Mouse (Mus musculus) embryonic facial prominence, embryonic 13.5 days (tissue): ENCODE data around the gene T2. TPM values are rescaled to one million over a fixed set of nuclear protein-coding genes. Genes with fewer than 3 reads are reported as not detected.
A peak's percentile ranks its signal among the peaks of the same experiment; 100 is the strongest.

Experiments used
- ATAC-seq: fragments of 200-750 bp; cut with Nextera tagmentation; 2 replicates; pipeline ENCODE4 v1.8.0; 2017; ENCODE audit warnings: low read depth; ENCODE audit not compliant: insufficient number of reproducible peaks, insufficient read depth, low FRiP score, low TSS enrichment
- H3K27ac ChIP-seq: fragments of 300-500 bp; sonication (generic); 2 replicates; pipeline ENCODE4 v1.5.1; 2015; ENCODE audit warnings: moderate library complexity, mild to moderate bottlenecking, inconsistent platforms
- H3K27me3 ChIP-seq: fragments of 300-500 bp; sonication (generic); 2 replicates; pipeline ENCODE4 v1.6.1; 2015; ENCODE audit warnings: mild to moderate bottlenecking, inconsistent platforms
- H3K36me3 ChIP-seq: fragments of 300-500 bp; sonication (generic); 2 replicates; pipeline ENCODE4 v1.6.1; 2015; ENCODE audit warnings: mild to moderate bottlenecking, inconsistent platforms
- H3K4me1 ChIP-seq: fragments of 300-500 bp; sonication (generic); 2 replicates; pipeline ENCODE4 v1.6.1; 2015; ENCODE audit warnings: inconsistent platforms
- H3K4me2 ChIP-seq: fragments of 300-500 bp; sonication (generic); 2 replicates; pipeline ENCODE4 v1.6.1; 2015; ENCODE audit warnings: moderate library complexity, mild to moderate bottlenecking, inconsistent platforms
- H3K4me3 ChIP-seq: fragments of 300-500 bp; sonication (generic); 2 replicates; pipeline ENCODE4 v1.5.1; 2015; ENCODE audit warnings: mild to moderate bottlenecking, inconsistent platforms
- H3K9ac ChIP-seq: fragments of 300-500 bp; sonication (generic); 2 replicates; pipeline ENCODE4 v1.6.1; 2015; ENCODE audit warnings: mild to moderate bottlenecking, inconsistent platforms
- H3K9me3 ChIP-seq: fragments of 300-500 bp; sonication (generic); 2 replicates; pipeline ENCODE4 v1.6.1; 2016; ENCODE audit warnings: inconsistent platforms
- WGBS: fragments of 180-500 bp; shearing (Covaris S2); methylation state at CpG from one replicate; pipeline ENCODE4 v1.1.7; 2015; ENCODE audit warnings: mixed read lengths; 5-methylcytosine and 5-hydroxymethylcytosine counted together
- polyA plus RNA-seq: library from polyadenylated mRNA; unstranded; fragments of >200 nt; fragmentation: Nextera tagmentation; extraction: Ambion mirVana; gene quantifications from 2 replicates; pipeline ENCODE4 v1.2.1, GENCODE M21; 2015

Gene T2
- polyA plus RNA-seq, 1 experiment from 2014 or later = 0.81 TPM

GRCm38 (mm10) chr17:8367514-8368480 lies 12.0 kb downstream of the T2 start:
- 0 out of 2 replicates have a peak, but pooled peaks have one; percentile 48 for ATAC-seq

GRCm38 (mm10) chr17:8368570-8368969 lies 12.8 kb downstream of the T2 start:
- no peak overlapping the region for H3K27ac ChIP-seq

More at GRCm38 (mm10) chr17:8367514-8368480, 12.0 kb downstream of the T2 start:
- 13% methylated on average over 20 of the region's 20 CpGs for WGBS
- peak overlapping the region; percentile 47 for H3K4me2 ChIP-seq
- no peaks in the 10 kb centered on the region for H3K9me3 ChIP-seq
- 0 out of 2 replicates have a peak, but pooled peaks cover 2% of the 10 kb centered on the region for H3K27me3 ChIP-seq
- peak overlapping the region; percentile 9; the same call in 1 of the 2 replicates for H3K4me3 ChIP-seq
- H3K9ac ChIP-seq = peak overlapping the region; percentile 52
- H3K27ac ChIP-seq = peak overlapping the region; percentile 81
- peaks cover 52% of the 10 kb centered on the region for H3K4me1 ChIP-seq
- no peaks in the 10 kb centered on the region for H3K36me3 ChIP-seq

GRCm38 (mm10) chr17:8369171-8369570 lies 13.4 kb downstream of the T2 start:
- Histone ChIP-seq H3K4me2 (no peak overlapping the region), H3K9me3 (no peaks in the 10 kb centered on the region), H3K36me3 (no peaks in the 10 kb centered on the region), H3K4me1 (peaks cover 52% of the 10 kb centered on the region), H3K27me3 (no peaks in the 10 kb centered on the region), H3K4me3 (no peak overlapping the region), H3K9ac (no peak overlapping the region), H3K27ac (no peak overlapping the region)
- 60% methylated on average over 2 of the region's 2 CpGs for WGBS
- no peak for ATAC-seq

More at GRCm38 (mm10) chr17:8368570-8368969, 12.8 kb downstream of the T2 start:
- Histone ChIP-seq H3K4me1 (peaks cover 52% of the 10 kb centered on the region), H3K4me2 (peak overlapping the region; percentile 47), H3K36me3 (no peaks in the 10 kb centered on the region), H3K27me3 (no peaks in the 10 kb centered on the region), H3K4me3 (no peak overlapping the region), H3K9me3 (no peaks in the 10 kb centered on the region), H3K9ac (no peak overlapping the region)
- 19% methylated on average over 8 of the region's 8 CpGs for WGBS
- peak; percentile 32; the same call in 1 of the 2 replicates for ATAC-seq

- ATAC-seq = no peak
- peak overlapping the region; percentile 17; the same call in 1 of the 2 replicates for H3K27ac ChIP-seq
- H3K4me1 ChIP-seq = peaks cover 52% of the 10 kb centered on the region
- H3K9me3 ChIP-seq = no peaks in the 10 kb centered on the region
- no peak overlapping the region for H3K4me3 ChIP-seq
- H3K36me3 ChIP-seq = no peaks in the 10 kb centered on the region
- H3K27me3 ChIP-seq = no peaks in the 10 kb centered on the region
- 0 out of 2 replicates have a peak overlapping the region, but pooled peaks have one; percentile 49 for H3K9ac ChIP-seq
- H3K4me2 ChIP-seq = no peak overlapping the region
- 25% methylated on average over 13 of the region's 13 CpGs for WGBS
Observed at GRCm38 (mm10) chr17:8370634-8371229, 14.9 kb downstream of the T2 start.

- Histone ChIP-seq H3K9ac (peak overlapping the region; percentile 64), H3K9me3 (no peaks in the 10 kb centered on the region), H3K27me3 (no peaks in the 10 kb centered on the region), H3K36me3 (no peaks in the 10 kb centered on the region), H3K27ac (peak overlapping the region; percentile 95), H3K4me2 (peak overlapping the region; percentile 64), H3K4me3 (peak overlapping the region; percentile 33), H3K4me1 (peaks cover 47% of the 10 kb centered on the region)
- peak; percentile 80 for ATAC-seq
- 0% methylated on average over 7 of the region's 7 CpGs for WGBS
Observed at GRCm38 (mm10) chr17:8371834-8372233, 16.0 kb downstream of the T2 start.

- Histone ChIP-seq H3K4me2 (peak overlapping the region; percentile 64), H3K4me1 (peaks cover 41% of the 10 kb centered on the region), H3K27me3 (no peaks in the 10 kb centered on the region), H3K36me3 (no peaks in the 10 kb centered on the region), H3K9ac (peak overlapping the region; percentile 64), H3K4me3 (peak overlapping the region; percentile 33), H3K9me3 (no peaks in the 10 kb centered on the region), H3K27ac (peak overlapping the region; percentile 95)
- WGBS = 1% methylated on average over 18 of the region's 18 CpGs
- no peak for ATAC-seq
Observed at GRCm38 (mm10) chr17:8372286-8373046, 16.7 kb downstream of the T2 start.

GRCm38 (mm10) chr17:8377298-8377697 lies 21.5 kb downstream of the T2 start:
- H3K9ac ChIP-seq = no peak overlapping the region
- no peak for ATAC-seq
- no peaks in the 10 kb centered on the region for H3K27me3 ChIP-seq
- H3K4me1 ChIP-seq = peaks cover 10% of the 10 kb centered on the region
- H3K4me2 ChIP-seq = no peak overlapping the region
- no peaks in the 10 kb centered on the region for H3K36me3 ChIP-seq
- WGBS = 57% methylated on average over 5 of the region's 5 CpGs
- no peak overlapping the region for H3K27ac ChIP-seq
- no peaks in the 10 kb centered on the region for H3K9me3 ChIP-seq
- no peak overlapping the region for H3K4me3 ChIP-seq

GRCm38 (mm10) chr17:8385441-8385840 lies 29.6 kb downstream of the T2 start:
- no peak overlapping the region for H3K9ac ChIP-seq
- H3K4me2 ChIP-seq = no peak overlapping the region
- H3K27me3 ChIP-seq = peaks cover 34% of the 10 kb centered on the region
- peaks cover 12% of the 10 kb centered on the region for H3K4me1 ChIP-seq
- 93% methylated on average over 2 of the region's 2 CpGs for WGBS
- no peak overlapping the region for H3K4me3 ChIP-seq
- H3K9me3 ChIP-seq = no peaks in the 10 kb centered on the region
- no peak for ATAC-seq
- no peaks in the 10 kb centered on the region for H3K36me3 ChIP-seq
- no peak overlapping the region for H3K27ac ChIP-seq

- H3K4me1 ChIP-seq = peaks cover 12% of the 10 kb centered on the region
- no peak overlapping the region for H3K4me3 ChIP-seq
- H3K27me3 ChIP-seq = peaks cover 50% of the 10 kb centered on the region
- no peaks in the 10 kb centered on the region for H3K9me3 ChIP-seq
- peak overlapping the region; percentile 43; the same call in 1 of the 2 replicates for H3K4me2 ChIP-seq
- WGBS = 3% methylated on average over 13 of the region's 13 CpGs
- H3K27ac ChIP-seq = no peak overlapping the region
- ATAC-seq = no peak
- H3K9ac ChIP-seq = no peak overlapping the region
- H3K36me3 ChIP-seq = no peaks in the 10 kb centered on the region
Observed at GRCm38 (mm10) chr17:8388463-8388862, 32.7 kb downstream of the T2 start.

- Histone ChIP-seq H3K36me3 (no peaks in the 10 kb centered on the region), H3K4me1 (peaks cover 12% of the 10 kb centered on the region), H3K27me3 (peaks cover 50% of the 10 kb centered on the region), H3K4me3 (peak overlapping the region; percentile 17), H3K9ac (0 out of 2 replicates have a peak overlapping the region, but pooled peaks have one; percentile 4), H3K4me2 (peak overlapping the region; percentile 43), H3K9me3 (no peaks in the 10 kb centered on the region), H3K27ac (no peak overlapping the region)
- WGBS = 1% methylated on average over 28 of the region's 28 CpGs
- ATAC-seq = no peak
Observed at GRCm38 (mm10) chr17:8388990-8389789, 33.4 kb downstream of the T2 start.
